Mouse (Mus musculus): ENCODE data around the gene Ncoa1. TPM values are rescaled to one million over a fixed set of nuclear protein-coding genes. Genes with fewer than 3 reads are reported as not detected.
"Not testable (repeated sequence)": the region's sequence is repeated elsewhere in the genome, so short reads cannot be mapped to it uniquely, and the experiment has no call there.

The Ncoa1 gene
- polyA plus RNA-seq, 1 experiment from 2014 or later: 4.9 TPM

GRCm38 (mm10) chr12:4243805-4244204 is 233.2 kb downstream of the Ncoa1 start:
- Histone ChIP-seq H3K9me3 (ENCODE audit: control insufficient read depth, low read length) (no peaks in the 10 kb centered on the region), H3K4me2 (no peak overlapping the region), H3K27me3 (ENCODE audit: control insufficient read depth, insufficient read depth, low read length) (no peaks in the 10 kb centered on the region), H3K4me1 (ENCODE audit: control insufficient read depth, insufficient read depth, low read length) (no peaks in the 10 kb centered on the region), H3K9ac (ENCODE audit: low read length) (no peak overlapping the region), H3K36me3 (ENCODE audit: control insufficient read depth, insufficient read depth, low read length) (no peaks in the 10 kb centered on the region), H3K4me3 (ENCODE audit: low read depth, low read length) (no peak overlapping the region), H3K27ac (ENCODE audit: low read depth, low read length) (no peak overlapping the region)
- DNase-seq (ENCODE audit: low spot score, missing footprints) (no peak), ATAC-seq (ENCODE audit: low FRiP score) (no peak)
- WGBS: 82% methylated on average over 2 of the region's 2 CpGs

DNA sequence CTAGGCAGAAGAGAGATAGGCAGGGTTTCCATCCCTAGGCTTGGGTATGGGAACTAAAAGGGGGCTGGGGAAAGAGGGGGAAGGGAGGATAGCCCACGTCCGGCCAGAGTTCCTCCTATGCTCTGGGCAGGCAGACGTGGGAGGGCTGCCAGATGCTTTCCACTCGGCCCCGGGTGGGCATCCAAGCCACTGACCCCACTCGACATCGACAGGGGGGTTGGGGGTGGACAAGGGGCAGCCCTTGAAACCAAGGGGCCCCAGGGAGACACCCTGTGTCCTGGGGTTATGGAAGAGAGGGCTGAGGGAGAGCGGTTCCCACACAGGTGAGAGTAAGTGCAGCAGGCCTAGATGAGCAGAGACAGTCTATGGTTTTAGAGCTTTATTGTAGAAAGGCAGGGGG is 236.7 kb downstream of the Ncoa1 start:
- not testable (repeated sequence) for H3K27ac ChIP-seq (ENCODE audit: low read depth, low read length); DNase-seq (ENCODE audit: low spot score, missing footprints); H3K27me3 ChIP-seq (ENCODE audit: control insufficient read depth, insufficient read depth, low read length); H3K4me2 ChIP-seq; H3K4me3 ChIP-seq (ENCODE audit: low read depth, low read length); H3K4me1 ChIP-seq (ENCODE audit: control insufficient read depth, insufficient read depth, low read length); H3K9me3 ChIP-seq (ENCODE audit: control insufficient read depth, low read length); H3K36me3 ChIP-seq (ENCODE audit: control insufficient read depth, insufficient read depth, low read length); H3K9ac ChIP-seq (ENCODE audit: low read length); ATAC-seq (ENCODE audit: low FRiP score)
- WGBS: 76% methylated on average over 8 of the region's 8 CpGs

DNA sequence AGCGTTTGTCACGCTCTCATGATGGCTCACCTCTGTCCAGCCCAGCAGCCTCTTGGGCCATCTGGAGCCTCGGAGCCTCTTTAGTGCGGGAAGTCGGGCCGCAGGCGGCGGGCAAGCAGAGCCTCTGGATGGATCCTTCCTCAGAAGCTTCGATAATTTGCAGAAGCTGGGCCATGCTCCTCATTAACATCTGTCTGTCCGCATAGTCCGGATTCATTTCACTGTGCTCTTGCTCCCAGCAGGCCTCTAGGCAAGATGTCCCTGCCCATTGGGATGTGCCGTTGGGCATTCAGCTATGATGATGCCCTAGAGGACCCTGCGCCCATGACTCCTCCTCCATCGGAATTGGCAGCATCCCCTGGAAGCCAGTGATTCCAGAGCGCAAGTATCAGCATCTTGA is 239.5 kb downstream of the Ncoa1 start:
- 95% methylated on average over 15 of the region's 15 CpGs for WGBS
- Histone ChIP-seq H3K36me3 (ENCODE audit: control insufficient read depth, insufficient read depth, low read length) (no peaks in the 10 kb centered on the region), H3K4me1 (ENCODE audit: control insufficient read depth, insufficient read depth, low read length) (peaks cover 8% of the 10 kb centered on the region; the same call in 1 of the 2 replicates), H3K9me3 (ENCODE audit: control insufficient read depth, low read length) (no peaks in the 10 kb centered on the region), H3K9ac (ENCODE audit: low read length) (no peak overlapping the region), H3K27ac (ENCODE audit: low read depth, low read length) (no peak overlapping the region), H3K27me3 (ENCODE audit: control insufficient read depth, insufficient read depth, low read length) (no peaks in the 10 kb centered on the region), H3K4me2 (no peak overlapping the region), H3K4me3 (ENCODE audit: low read depth, low read length) (no peak overlapping the region)
- DNase-seq (ENCODE audit: low spot score, missing footprints) (no peak), ATAC-seq (ENCODE audit: low FRiP score) (no peak)

DNA sequence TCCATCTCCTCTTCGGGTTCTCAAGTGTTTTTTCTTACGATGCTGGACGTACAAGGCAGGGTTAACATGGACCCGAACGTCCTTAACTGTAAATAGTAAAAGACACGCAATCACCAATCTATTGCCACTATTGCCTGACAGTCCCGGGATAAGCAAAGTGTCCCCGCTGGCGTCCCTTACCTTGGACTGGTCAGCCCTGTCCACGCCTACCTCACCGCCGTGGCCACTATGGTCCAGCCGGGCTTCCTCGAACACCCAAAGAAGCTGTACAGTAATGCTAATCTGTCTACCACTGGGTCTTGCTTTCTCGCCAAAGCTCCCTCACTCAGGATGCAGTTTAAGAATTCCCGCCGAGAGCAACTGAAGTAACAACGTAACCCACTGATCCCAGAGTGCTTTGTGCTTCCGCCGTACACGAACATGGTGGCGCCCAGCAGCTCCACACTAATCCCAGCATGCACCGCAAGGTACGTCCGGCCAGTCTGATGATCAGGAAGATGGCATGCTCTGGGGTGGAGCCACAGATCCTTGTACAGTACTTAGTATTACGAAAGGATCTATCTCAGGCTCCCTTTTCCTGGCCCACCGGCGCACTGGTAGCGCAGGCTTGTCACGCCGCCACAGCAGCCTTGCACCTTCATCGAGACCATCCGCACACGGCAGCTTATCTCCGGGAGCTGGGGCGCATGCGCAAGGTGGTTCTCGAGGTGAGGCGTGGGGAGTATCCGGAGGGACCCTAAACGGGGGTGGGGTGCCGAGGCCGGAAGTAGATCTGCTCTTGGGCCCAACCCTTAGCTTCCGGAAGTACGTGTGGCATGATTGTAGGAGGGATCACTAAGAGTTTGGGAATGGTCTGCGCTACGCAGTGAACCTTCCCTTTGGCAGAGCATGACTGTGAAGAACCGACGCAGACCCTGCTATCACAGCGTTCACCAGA is 243.1 kb downstream of the Ncoa1 start, which contains the start of the genes Ptrhd1 and Cenpo:
Gene Ptrhd1, plus strand, starts transcription at position 456 of the 937 bp plus-strand sequence.
Gene Cenpo, minus strand, starts transcription at position 723 of the 937 bp plus-strand sequence.
- peak within 1 kb of the TSS; percentile 51 for H3K27ac ChIP-seq (ENCODE audit: low read depth, low read length)
- H3K4me3 ChIP-seq (ENCODE audit: low read depth, low read length): peak within 1 kb of the TSS; percentile 76
- under 1% methylated on average over 50 of the region's 50 CpGs for WGBS
- H3K9ac ChIP-seq (ENCODE audit: low read length): peak within 1 kb of the TSS; percentile 73
- no peaks in the 10 kb centered on the region for H3K9me3 ChIP-seq (ENCODE audit: control insufficient read depth, low read length)
- DNase-seq (ENCODE audit: low spot score, missing footprints) (peak; percentile 99), ATAC-seq (ENCODE audit: low FRiP score) (peak; percentile 99)
- peaks cover 3% of the 10 kb centered on the region; the same call in 1 of the 2 replicates for H3K36me3 ChIP-seq (ENCODE audit: control insufficient read depth, insufficient read depth, low read length)
- H3K27me3 ChIP-seq (ENCODE audit: control insufficient read depth, insufficient read depth, low read length): no peaks in the 10 kb centered on the region
- H3K4me1 ChIP-seq (ENCODE audit: control insufficient read depth, insufficient read depth, low read length): peaks cover 12% of the 10 kb centered on the region; the same call in 1 of the 2 replicates
- H3K4me2 ChIP-seq: peak within 1 kb of the TSS; percentile 54

GRCm38 (mm10) chr12:4232777-4233176 is 244.2 kb downstream of the Ncoa1 start:
- H3K4me1 ChIP-seq (ENCODE audit: control insufficient read depth, insufficient read depth, low read length): peaks cover 12% of the 10 kb centered on the region; the same call in 1 of the 2 replicates
- H3K9ac ChIP-seq (ENCODE audit: low read length): no peak overlapping the region
- no peak for DNase-seq (ENCODE audit: low spot score, missing footprints)
- peaks cover 3% of the 10 kb centered on the region; the same call in 1 of the 2 replicates for H3K36me3 ChIP-seq (ENCODE audit: control insufficient read depth, insufficient read depth, low read length)
- H3K9me3 ChIP-seq (ENCODE audit: control insufficient read depth, low read length): no peaks in the 10 kb centered on the region
- no peak overlapping the region for H3K27ac ChIP-seq (ENCODE audit: low read depth, low read length)
- ATAC-seq (ENCODE audit: low FRiP score): no peak
- H3K4me3 ChIP-seq (ENCODE audit: low read depth, low read length): peak overlapping the region; percentile 76; the same call in 1 of the 2 replicates
- 68% methylated on average over 4 of the region's 4 CpGs for WGBS
- H3K4me2 ChIP-seq: peak overlapping the region; percentile 54
- H3K27me3 ChIP-seq (ENCODE audit: control insufficient read depth, insufficient read depth, low read length): no peaks in the 10 kb centered on the region

DNA sequence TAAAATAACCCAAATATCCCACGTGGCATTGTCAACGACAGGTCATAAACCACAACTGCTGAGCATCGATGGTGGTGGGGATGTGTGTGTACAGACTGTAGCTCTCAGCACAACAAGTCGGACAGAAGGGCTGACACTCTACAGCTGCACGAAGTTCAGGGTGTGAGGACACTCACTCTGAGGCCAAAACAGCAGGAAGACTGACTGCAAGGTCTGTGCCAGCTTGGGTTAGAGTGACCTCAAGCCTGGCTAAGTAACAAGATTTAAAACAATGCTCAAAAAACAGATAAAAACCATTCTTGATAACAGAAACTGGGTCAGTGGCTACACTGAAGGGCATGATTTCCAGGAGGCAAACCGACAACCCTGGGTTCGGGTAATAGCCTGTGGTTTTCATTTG is 246.8 kb downstream of the Ncoa1 start:
- peaks cover 3% of the 10 kb centered on the region; the same call in 1 of the 2 replicates for H3K36me3 ChIP-seq (ENCODE audit: control insufficient read depth, insufficient read depth, low read length)
- DNase-seq (ENCODE audit: low spot score, missing footprints): no peak
- ATAC-seq (ENCODE audit: low FRiP score): no peak

GRCm38 (mm10) chr12:4212908-4213307 is 264.1 kb downstream of the Ncoa1 start:
- H3K9me3 ChIP-seq (ENCODE audit: control insufficient read depth, low read length): no peaks in the 10 kb centered on the region
- no peak for DNase-seq (ENCODE audit: low spot score, missing footprints)
- H3K27me3 ChIP-seq (ENCODE audit: control insufficient read depth, insufficient read depth, low read length): no peaks in the 10 kb centered on the region
- H3K4me1 ChIP-seq (ENCODE audit: control insufficient read depth, insufficient read depth, low read length): no peaks in the 10 kb centered on the region
- H3K36me3 ChIP-seq (ENCODE audit: control insufficient read depth, insufficient read depth, low read length): 0 out of 2 replicates have a peak, but pooled peaks cover 4% of the 10 kb centered on the region
- no peak for ATAC-seq (ENCODE audit: low FRiP score)
- H3K9ac ChIP-seq (ENCODE audit: low read length): no peak overlapping the region
- H3K4me3 ChIP-seq (ENCODE audit: low read depth, low read length): no peak overlapping the region
- no peak overlapping the region for H3K27ac ChIP-seq (ENCODE audit: low read depth, low read length)
- H3K4me2 ChIP-seq: no peak overlapping the region
- 63% methylated on average over 8 of the region's 8 CpGs for WGBS

More for the DNA sequence above, 246.8 kb downstream of the Ncoa1 start:
- Histone ChIP-seq H3K27me3 (ENCODE audit: control insufficient read depth, insufficient read depth, low read length) (no peaks in the 10 kb centered on the region), H3K9ac (ENCODE audit: low read length) (no peak overlapping the region), H3K4me3 (ENCODE audit: low read depth, low read length) (no peak overlapping the region), H3K27ac (ENCODE audit: low read depth, low read length) (no peak overlapping the region), H3K4me1 (ENCODE audit: control insufficient read depth, insufficient read depth, low read length) (peaks cover 12% of the 10 kb centered on the region; the same call in 1 of the 2 replicates), H3K9me3 (ENCODE audit: control insufficient read depth, low read length) (no peaks in the 10 kb centered on the region), H3K4me2 (no peak overlapping the region)
- WGBS: 94% methylated on average over 7 of the region's 7 CpGs

GRCm38 (mm10) chr12:4211174-4211573 is 265.8 kb downstream of the Ncoa1 start:
- Histone ChIP-seq H3K9ac (ENCODE audit: low read length) (no peak overlapping the region), H3K36me3 (ENCODE audit: control insufficient read depth, insufficient read depth, low read length) (0 out of 2 replicates have a peak, but pooled peaks cover 4% of the 10 kb centered on the region), H3K27me3 (ENCODE audit: control insufficient read depth, insufficient read depth, low read length) (no peaks in the 10 kb centered on the region), H3K4me2 (no peak overlapping the region), H3K27ac (ENCODE audit: low read depth, low read length) (no peak overlapping the region), H3K4me3 (ENCODE audit: low read depth, low read length) (no peak overlapping the region), H3K4me1 (ENCODE audit: control insufficient read depth, insufficient read depth, low read length) (no peaks in the 10 kb centered on the region), H3K9me3 (ENCODE audit: control insufficient read depth, low read length) (no peaks in the 10 kb centered on the region)
- 90% methylated on average over 9 of the region's 9 CpGs for WGBS
- ATAC-seq (ENCODE audit: low FRiP score) (no peak), DNase-seq (ENCODE audit: low spot score, missing footprints) (peak; percentile 57)

DNA sequence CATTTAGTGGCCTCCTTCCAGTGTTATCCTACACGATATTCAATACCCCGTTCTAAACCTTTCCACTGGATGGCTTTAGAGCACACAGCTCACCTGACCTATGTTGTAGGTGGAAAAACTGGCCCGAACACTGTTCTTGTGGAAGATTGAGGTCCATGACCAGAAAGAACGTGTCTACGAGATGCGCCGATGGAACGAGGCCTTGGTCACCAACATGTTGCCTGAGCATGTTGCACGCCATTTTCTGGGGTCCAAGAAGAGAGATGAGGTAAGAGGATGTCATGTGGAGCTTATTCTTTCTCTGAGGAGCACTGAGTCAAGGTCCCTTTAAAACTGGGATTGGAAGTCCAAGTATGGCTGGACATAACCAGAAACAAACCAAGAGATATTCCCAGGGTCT is 267.8 kb downstream of the Ncoa1 start:
- Histone ChIP-seq H3K9me3 (ENCODE audit: control insufficient read depth, low read length) (no peaks in the 10 kb centered on the region), H3K27me3 (ENCODE audit: control insufficient read depth, insufficient read depth, low read length) (no peaks in the 10 kb centered on the region), H3K27ac (ENCODE audit: low read depth, low read length) (no peak overlapping the region), H3K4me1 (ENCODE audit: control insufficient read depth, insufficient read depth, low read length) (no peaks in the 10 kb centered on the region), H3K9ac (ENCODE audit: low read length) (no peak overlapping the region), H3K36me3 (ENCODE audit: control insufficient read depth, insufficient read depth, low read length) (0 out of 2 replicates have a peak, but pooled peaks cover 4% of the 10 kb centered on the region), H3K4me3 (ENCODE audit: low read depth, low read length) (no peak overlapping the region), H3K4me2 (no peak overlapping the region)
- DNase-seq (ENCODE audit: low spot score, missing footprints): peak; percentile 67
- 93% methylated on average over 9 of the region's 9 CpGs for WGBS
- ATAC-seq (ENCODE audit: low FRiP score): no peak
